Mouse (Mus musculus) embryo, embryonic 10 days (tissue): ENCODE data around the gene Ppp2r5b.

ENCODE experiments used
- DNase-seq: peaks from one replicate; pipeline ENCODE4 v3.0.0-alpha.2; 2015; ENCODE audit warnings: low spot score

Gene Ppp2r5b

GRCm38 (mm10) chr19:6268670-6269132 lies 33.0 kb upstream of the Ppp2r5b start:
- DNase-seq: no peak

GRCm38 (mm10) chr19:6268170-6268528 lies 32.5 kb upstream of the Ppp2r5b start:
- DNase-seq: peak; percentile 95

DNA sequence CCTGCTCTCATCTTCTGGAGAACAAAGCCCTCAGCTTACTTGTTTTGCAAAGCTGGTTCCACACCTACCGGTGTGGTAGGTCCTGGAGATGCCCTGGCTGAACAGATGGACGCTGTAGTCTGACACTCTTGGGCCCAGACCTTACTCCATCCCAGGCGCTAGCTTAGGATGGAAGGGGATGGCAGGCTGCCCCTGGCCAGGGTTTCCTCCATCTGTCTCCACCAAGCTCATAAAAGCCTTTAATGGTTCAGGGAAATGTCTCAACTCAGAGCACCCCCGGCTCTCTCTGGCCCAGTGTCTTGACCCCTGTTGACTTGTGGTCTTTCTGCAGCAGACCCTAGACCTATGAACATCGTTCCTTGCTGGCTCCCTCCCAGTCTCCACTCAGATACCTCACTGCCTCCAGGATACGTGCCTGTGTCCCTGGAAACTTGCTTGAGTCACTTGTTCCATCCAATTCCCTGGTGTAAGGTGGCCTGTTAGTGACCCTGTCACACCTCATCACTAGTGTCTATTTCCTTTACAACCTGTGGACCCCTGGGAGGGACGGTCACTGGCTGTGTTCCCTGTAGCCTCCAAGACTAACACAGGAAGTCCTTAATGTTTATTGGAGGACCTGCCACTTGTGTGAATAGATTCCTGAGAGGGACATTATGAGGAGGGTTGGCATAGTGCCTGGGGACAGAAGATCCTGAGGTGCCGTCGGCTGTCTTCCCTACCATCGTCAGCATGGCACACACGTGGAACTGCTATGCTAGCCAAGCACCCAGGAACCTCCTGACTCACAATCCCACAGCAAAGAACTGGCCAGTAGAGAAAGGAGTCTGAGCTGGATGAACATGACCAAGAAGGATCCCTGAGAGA lies 31.9 kb upstream of the Ppp2r5b start:
- DNase-seq: no peak

GRCm38 (mm10) chr19:6265727-6266182 lies 30.1 kb upstream of the Ppp2r5b start:
- DNase-seq: no peak

- DNase-seq: no peak
These were observed 29.3 kb upstream of the Ppp2r5b start for GRCm38 (mm10) chr19:6264945-6265344.

GRCm38 (mm10) chr19:6264200-6264599 lies 28.5 kb upstream of the Ppp2r5b start:
- DNase-seq: no peak

DNA sequence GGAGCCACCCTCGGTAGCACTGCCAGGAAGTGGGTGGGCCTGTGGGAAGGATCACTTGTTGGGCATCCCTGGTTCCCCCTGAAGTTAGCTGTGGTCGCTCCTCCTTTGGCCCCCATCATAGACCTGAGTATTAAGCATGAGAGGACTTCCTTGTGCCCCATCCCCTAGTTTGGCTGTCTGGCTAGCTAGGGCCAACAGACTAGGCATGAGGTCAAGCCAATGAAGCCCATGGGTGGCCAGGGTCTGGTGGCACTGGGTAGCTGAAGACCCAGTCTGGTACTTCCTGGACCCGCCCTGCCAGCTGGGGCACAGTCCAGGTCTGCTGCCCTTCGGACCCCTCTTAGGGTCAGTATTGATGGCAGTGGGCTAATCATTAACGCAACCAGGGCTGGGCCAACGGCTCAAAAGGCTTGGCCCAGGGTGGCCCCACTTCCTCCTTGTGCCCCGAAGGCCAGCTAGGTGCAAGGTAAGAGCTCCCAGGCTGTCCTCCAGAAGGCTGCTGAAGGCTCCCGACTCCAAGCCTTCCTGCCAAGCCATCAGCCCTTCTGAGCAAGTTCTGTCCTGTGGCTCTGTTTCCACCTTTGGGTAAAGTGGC lies 27.3 kb upstream of the Ppp2r5b start:
- no peak for DNase-seq

DNA sequence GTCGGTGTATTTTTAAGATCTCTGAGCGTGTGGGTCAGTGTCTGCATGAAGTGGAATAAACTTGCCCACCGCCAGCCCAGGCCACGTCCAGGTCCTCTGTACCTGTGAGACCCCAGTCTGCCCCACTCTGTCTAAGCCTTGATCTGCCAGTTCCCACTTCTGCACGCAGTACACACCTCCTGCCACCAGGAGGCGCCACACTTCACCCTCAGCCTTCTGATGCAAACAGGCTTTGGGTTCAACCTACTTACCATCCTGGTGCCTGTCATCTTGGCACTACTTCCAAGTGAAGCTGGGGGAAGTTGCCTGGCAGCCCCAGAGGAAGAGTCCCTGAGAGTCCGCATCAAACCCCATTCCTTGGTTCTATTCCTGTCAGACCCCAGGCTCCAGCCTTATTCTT lies 26.6 kb upstream of the Ppp2r5b start:
- peak; percentile 76 for DNase-seq

DNA sequence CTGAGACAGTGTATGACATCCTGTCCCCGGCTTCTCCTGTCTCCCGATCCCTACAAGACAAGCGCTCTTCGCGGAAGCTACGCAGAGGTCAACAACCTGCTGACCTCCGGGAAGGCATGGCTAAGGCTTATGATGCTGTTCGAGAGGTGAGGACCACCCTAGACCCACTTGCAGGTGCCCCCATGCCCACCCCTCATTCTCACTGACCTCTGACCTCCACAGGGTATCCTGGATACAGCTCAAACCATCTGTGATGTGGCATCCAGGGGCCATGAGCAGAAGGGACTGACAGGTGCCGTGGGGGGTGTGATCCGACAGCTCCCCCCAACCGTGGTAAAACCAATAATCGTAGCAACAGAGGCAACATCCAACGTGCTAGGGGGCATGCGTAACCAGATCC lies 25.7 kb upstream of the Ppp2r5b start:
- DNase-seq: no peak

DNA sequence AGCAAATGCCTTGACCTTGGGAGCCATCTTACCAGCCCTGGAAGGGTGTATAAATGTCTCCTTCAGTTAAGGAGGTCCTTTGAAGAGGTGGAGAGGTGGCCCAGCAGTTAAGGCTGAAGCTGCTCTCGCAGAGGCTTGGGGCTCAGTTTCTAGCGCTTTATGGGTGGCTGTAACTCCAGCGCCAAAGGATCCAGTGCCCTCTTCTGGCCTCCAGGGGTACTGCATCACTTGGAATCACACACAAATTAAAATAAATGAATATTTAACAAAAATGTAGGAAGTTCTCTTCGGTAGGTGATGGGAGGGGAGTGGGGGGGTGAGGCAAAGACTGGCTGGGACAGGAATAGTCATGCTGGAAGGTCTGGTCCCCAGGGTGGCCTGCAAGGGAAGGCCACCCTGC lies 25.3 kb upstream of the Ppp2r5b start:
- DNase-seq: no peak

- peak; percentile 37 for DNase-seq
These were observed 24.8 kb upstream of the Ppp2r5b start for GRCm38 (mm10) chr19:6260428-6260827.

- no peak for DNase-seq
These were observed 17.3 kb upstream of the Ppp2r5b start for GRCm38 (mm10) chr19:6253021-6253420.

DNA sequence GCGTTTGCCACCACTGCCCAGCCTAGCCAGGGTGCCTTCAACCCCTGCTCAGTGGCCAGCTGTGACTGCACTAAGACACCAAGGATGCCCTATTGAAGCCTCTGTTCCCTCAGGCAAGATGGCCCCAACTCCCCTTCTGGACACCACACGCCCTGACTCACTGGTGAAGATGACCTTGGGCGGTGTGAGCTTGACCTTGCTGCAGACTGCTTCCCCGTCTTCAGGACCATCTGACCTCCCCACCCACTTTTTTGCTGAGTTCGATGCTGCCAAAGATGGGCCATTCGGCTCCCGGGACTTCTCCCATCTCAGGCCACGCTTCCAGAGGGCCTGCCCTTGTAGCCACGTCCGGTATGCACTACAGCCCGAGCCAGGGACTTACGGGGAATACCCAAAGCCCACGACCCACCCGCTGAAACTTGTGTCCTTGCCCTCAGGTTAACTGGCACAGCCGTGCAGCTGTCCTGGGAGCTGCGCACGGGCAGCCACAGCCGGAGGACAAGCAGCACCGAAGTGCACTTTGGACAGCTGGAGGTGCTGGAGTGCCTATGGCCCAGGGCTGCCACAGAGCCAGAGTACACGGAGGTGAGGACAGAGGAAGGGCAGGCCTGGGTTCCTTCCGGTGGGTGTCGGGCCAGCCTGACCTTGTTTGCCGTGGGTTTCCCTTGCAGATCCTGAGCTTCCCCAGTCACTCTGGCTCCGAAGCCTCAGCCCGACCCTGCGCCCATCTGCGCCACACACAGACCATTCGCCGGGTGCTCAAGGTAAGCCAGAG lies 12.0 kb upstream of the Ppp2r5b start:
- DNase-seq: no peak

DNA sequence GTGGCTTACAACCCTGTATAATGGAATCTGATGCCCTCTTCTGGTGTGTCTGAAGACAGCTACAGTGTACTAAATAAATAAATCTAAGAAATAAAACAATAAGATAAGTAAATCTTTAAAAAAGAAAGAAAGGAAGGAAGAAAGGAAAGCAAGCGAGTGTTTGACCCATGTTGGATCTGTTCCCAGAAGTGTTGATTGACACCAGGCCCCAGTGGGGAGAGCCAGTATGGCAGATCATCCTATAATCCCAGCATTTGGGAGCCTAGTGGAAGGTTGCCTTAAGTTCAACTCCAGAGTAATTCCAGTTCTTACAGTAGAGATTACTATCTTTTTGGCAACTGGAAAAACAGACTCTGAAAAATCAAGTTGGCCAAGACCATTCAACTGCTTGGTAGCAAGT lies 10.1 kb upstream of the Ppp2r5b start:
- DNase-seq: no peak

GRCm38 (mm10) chr19:6243226-6243625 lies 7.6 kb upstream of the Ppp2r5b start:
- DNase-seq: no peak

DNA sequence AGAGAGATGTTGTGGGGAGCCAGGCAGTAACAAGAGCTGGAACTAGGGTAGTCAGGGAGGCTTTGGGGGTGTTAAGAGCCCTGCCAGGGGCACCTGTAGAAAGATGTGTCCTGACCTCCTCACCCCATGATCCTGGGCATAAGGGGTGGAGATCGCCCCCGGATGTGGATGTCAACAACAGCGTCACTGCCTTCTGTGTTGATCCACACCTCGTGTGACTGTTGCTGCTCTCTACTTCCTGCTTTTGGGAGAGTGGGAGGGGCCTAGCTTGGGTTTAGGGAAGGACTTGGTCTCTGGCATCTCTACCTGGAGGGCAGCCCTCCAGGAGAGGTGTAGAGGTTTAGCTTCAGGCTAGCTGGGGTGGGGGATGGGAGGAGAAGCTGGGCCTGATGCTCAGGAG lies 6.6 kb upstream of the Ppp2r5b start:
- peak; percentile 59 for DNase-seq

DNA sequence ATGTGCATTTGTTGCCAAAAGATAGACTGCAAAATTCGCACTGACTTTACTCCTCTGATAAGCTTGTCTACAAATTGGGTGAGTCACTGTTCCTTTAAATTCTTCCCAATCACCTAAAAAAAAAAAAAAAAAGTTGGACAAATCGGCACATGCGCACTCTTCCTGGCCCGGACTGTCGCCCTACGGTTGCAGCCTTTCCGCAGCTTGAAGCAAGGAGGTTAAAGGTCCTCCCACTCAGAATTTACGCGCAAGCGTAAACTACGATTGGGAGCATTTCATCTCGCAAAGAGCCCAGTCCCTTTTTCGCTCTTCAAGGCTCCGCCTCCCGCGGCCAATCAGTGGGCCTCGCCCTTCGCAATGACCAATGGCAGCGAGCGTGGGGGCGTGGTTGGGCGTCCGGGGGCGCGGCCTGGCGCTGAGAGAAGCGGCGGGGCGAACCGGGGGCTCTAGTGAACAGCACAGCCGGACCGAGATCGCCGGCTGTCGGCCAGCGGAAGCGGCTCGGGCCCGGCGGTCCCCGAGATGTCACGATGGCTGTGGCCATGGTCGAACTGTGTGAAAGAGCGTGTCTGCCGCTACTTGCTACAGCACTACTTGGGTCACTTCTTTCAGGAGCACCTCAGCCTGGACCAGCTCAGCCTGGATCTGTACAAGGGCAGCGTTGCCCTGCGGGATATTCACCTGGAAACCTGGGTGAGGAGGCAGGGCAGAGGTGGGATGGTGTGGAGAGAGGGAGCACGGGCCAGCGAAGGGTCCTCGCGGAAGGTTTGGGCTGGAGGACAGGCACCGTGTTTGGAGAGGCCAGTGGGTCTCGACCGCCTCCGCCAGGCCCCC lies 5.8 kb upstream of the Ppp2r5b start, which contains the start of gene Atg2a:
Gene Atg2a, plus strand, starts transcription at position 395 of the 834 bp plus-strand sequence.
- DNase-seq: peak; percentile 99

DNA sequence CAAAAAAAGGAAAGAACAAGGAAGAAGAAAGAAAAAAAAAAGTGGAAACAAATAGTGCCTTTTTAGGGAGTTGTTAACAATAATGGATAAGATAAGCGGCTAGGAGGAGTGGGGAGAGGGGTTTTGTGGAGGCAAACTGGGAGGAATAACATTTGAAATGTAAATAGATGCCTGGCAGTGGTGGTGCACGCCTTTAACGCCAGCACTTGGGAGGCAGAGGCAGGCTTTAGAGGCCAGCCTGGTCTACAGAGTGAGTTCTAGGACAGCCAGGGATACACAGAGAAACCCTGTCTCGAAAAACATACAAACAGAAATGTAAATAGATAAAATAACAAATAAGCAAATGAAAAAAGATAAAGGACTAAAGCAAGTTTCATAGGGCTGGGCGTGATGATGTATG lies 5.1 kb upstream of the Ppp2r5b start:
- DNase-seq: no peak

GRCm38 (mm10) chr19:6240136-6240535 lies 4.5 kb upstream of the Ppp2r5b start:
- no peak for DNase-seq

DNA sequence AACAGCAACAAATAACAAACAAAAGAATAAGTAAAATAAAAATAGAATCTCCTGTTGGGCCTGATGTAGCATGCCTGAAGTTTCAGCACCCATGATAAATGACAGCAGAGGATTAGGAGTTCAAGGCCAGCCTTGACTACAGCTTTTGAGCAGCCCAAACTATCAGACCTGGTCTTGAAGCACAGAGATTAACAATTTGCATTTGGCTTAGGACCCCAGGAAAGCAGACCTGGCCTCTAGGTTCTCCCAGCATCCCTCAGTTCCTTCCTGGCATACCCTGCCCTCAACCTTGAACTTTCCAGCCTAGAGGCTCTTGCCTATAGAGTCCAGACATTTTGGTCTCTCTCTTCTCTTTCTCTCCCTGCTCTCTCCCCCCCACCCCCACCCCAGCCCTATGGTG lies 3.1 kb upstream of the Ppp2r5b start:
- DNase-seq: no peak

GRCm38 (mm10) chr19:6236842-6237241 lies 1.2 kb upstream of the Ppp2r5b start:
- DNase-seq: no peak

DNA sequence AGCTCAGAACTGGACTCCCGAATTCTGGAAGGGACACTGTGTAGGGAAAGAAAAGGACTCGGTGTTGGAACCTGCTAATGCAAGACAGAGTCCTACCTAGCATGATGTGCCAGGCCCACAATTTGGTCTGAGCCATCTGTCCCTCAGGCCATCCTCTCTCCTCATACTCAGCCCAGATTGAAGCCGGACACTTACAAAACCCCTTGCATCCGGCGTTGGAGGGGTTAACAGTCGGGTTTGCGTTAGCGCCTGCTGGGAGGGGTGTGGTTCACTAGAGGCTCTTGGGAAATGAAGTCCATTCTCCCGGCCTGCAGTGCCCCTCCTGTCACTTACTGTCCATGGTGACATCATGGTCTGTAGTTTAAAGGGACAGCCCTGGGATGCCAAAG lies 375 bp upstream of the Ppp2r5b start:
- peak; percentile 94 for DNase-seq
